ENCODE assay signal across 12 mouse cellular contexts in the genomic region with DNA sequence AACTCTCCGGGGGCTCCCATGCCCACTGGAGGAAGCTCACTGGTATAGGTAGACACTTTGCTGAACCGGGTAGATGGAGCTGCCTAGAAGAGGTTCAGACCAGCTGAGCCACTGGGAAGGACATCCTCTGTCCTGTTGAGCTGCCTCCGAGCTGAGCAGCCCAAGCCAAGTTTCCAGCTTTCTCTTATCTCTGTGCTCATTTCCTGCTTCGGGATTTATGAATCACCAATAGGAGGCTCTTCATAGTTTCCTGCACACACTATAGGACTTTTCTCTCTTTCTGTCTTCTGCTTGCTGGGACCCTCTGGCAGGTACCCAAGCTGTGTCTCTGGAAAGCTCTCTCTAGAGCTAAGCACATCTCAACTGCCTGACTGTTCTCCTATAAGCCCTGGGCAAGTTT.
A peak's percentile ranks its signal among the peaks of the same experiment; 100 is the strongest.
DNase-seq lines count a peak whose midpoint lies in the region; ATAC-seq lines count a peak whose summit lies in the region.
"Had no signal": no experiment of that assay in that cellular context is flagged by ENCODE, and none has a peak within 500 bp of the region (broad histone marks: within the 10 kb centered on the region; RNA-seq: fewer than 3 reads in every experiment).

No protein-coding gene starts in this region.

- H3K9me3 ChIP-seq in kidney, embryonic 15.5 days (replicated peaks), result no peaks in the 10 kb centered on the region
- 0 out of 2 replicates have a peak, but pooled peaks cover 4% of the 10 kb centered on the region for H3K9me3 ChIP-seq in kidney, embryonic 14.5 days (ENCODE audit: control insufficient read depth, low read length)
- H3K9me3 ChIP-seq in heart, embryonic 14.5 days (ENCODE audit: control insufficient read depth, low read length), result no peaks in the 10 kb centered on the region
- H3K9me3 ChIP-seq: hindbrain, embryonic 12.5 days had no signal

- H3K27ac ChIP-seq in kidney, embryonic 15.5 days, result 0 out of 2 replicates have a peak overlapping the region, but pooled peaks have one; percentile 13
- no peak overlapping the region for H3K27ac ChIP-seq in kidney, embryonic 14.5 days (ENCODE audit: low read depth, low read length)
- peak overlapping the region; percentile 37 to 66; a peak in 3 of 4 replicates for H3K27ac ChIP-seq in heart, embryonic 14.5 days (replicated peaks in 1 of 2; ENCODE audit: control insufficient read depth in 1 of 2, insufficient read depth in 1 of 2, low read depth in 2 of 2, low read length in 2 of 2)
- H3K27ac ChIP-seq: hindbrain, embryonic 12.5 days; left cerebral cortex, adult 2 months had no signal

- H3K36me3 ChIP-seq in kidney, embryonic 15.5 days, result no peaks in the 10 kb centered on the region
- H3K36me3 ChIP-seq in kidney, embryonic 14.5 days (ENCODE audit: control insufficient read depth, insufficient read depth, low read length), result no peaks in the 10 kb centered on the region
- H3K36me3 ChIP-seq in heart, embryonic 14.5 days (ENCODE audit: control insufficient read depth, insufficient read depth, low read length), result no peaks in the 10 kb centered on the region
- H3K36me3 ChIP-seq: hindbrain, embryonic 12.5 days had no signal

- peaks cover 39% of the 10 kb centered on the region for H3K4me1 ChIP-seq in kidney, embryonic 15.5 days
- H3K4me1 ChIP-seq in kidney, embryonic 14.5 days (ENCODE audit: control insufficient read depth, insufficient read depth, low read length), result peaks cover 23% of the 10 kb centered on the region
- peaks cover 40 to 42% of the 10 kb centered on the region in 2 experiments for H3K4me1 ChIP-seq in heart, embryonic 14.5 days (ENCODE audit: control insufficient read depth in 2 of 2, insufficient read depth in 2 of 2, low read length in 2 of 2)

- intact Hi-C loops in left cerebral cortex, postnatal 10 days (cut with DNase I), result no loop called here

- H3K27me3 ChIP-seq in kidney, embryonic 15.5 days, result peaks cover 3% of the 10 kb centered on the region; the same call in 1 of the 2 replicates
- H3K27me3 ChIP-seq in kidney, embryonic 14.5 days (ENCODE audit: control insufficient read depth, insufficient read depth, low read length), result no peaks in the 10 kb centered on the region
- H3K27me3 ChIP-seq in heart, embryonic 14.5 days (ENCODE audit: control insufficient read depth, insufficient read depth, low read length), result no peaks in the 10 kb centered on the region

- H3K4me3 ChIP-seq in kidney, embryonic 15.5 days (replicated peaks), result no peak overlapping the region
- H3K4me3 ChIP-seq in kidney, embryonic 14.5 days (ENCODE audit: low read length), result no peak overlapping the region
- H3K4me3 ChIP-seq in heart, embryonic 14.5 days (ENCODE audit: control insufficient read depth in 1 of 2, insufficient read depth in 1 of 2, low read depth in 1 of 2, low read length in 2 of 2), result no peak overlapping the region
- H3K4me3 ChIP-seq: hindbrain, embryonic 12.5 days; left cerebral cortex, adult 2 months; myocyte had no signal

- H3K4me2 ChIP-seq in kidney, embryonic 15.5 days, result no peak overlapping the region
- no peak overlapping the region for H3K4me2 ChIP-seq in kidney, embryonic 14.5 days (replicated peaks; ENCODE audit: low read depth, low read length)
- H3K4me2 ChIP-seq in heart, embryonic 14.5 days (ENCODE audit: low read length), result no peak overlapping the region
- H3K4me2 ChIP-seq: hindbrain, embryonic 12.5 days had no signal

- no peak for ATAC-seq in kidney, embryonic 15.5 days (replicated peaks; ENCODE audit: low FRiP score)
- ATAC-seq in kidney, embryonic 14.5 days (ENCODE audit: low FRiP score, low TSS enrichment), result no peak
- ATAC-seq in heart, embryonic 14.5 days (ENCODE audit: insufficient number of reproducible peaks, insufficient read depth, low FRiP score, low read depth), result peak; percentile 55

- WGBS in kidney, embryonic 15.5 days, result 68% methylated on average over 4 of the region's 4 CpGs
- 67% methylated on average over 4 of the region's 4 CpGs for WGBS in kidney, embryonic 14.5 days
- WGBS in heart, embryonic 14.5 days, result 38% methylated on average over 4 of the region's 4 CpGs

- peak; percentile 97 for DNase-seq in heart, adult 11 months
- DNase-seq in kidney, postnatal 14 days, result peak; percentile 46
- DNase-seq in left cerebral cortex, postnatal 10 days (ENCODE audit: extremely low spot score in 1 of 2, low spot score in 2 of 2), result no peak
- DNase-seq in testis, postnatal 14 days (ENCODE audit: low spot score), result no peak
- DNase-seq in testis, postnatal 10 days (ENCODE audit: low spot score), result no peak
- DNase-seq: cerebellum, postnatal 10 days had no signal

- no peak overlapping the region for H3K9ac ChIP-seq in kidney, embryonic 15.5 days
- H3K9ac ChIP-seq in kidney, embryonic 14.5 days (ENCODE audit: low read depth, low read length), result no peak overlapping the region
- H3K9ac ChIP-seq in heart, embryonic 14.5 days (ENCODE audit: low read length), result no peak overlapping the region
- H3K9ac ChIP-seq: hindbrain, embryonic 12.5 days had no signal

Comparison
In these comparisons a context has a peak if more than half of its experiments do, and no peak if none do; other contexts are left out.
1. DNase-seq: peak in heart, adult 11 months (single experiment) and kidney, postnatal 14 days (single experiment); none in left cerebral cortex, postnatal 10 days (0 of 2), testis, postnatal 14 days (single experiment) and testis, postnatal 10 days (single experiment).